Mouse (Mus musculus) heart, embryonic 13.5 days (tissue): ENCODE results near the gene Gpr82. TPM values are rescaled to one million over a fixed set of nuclear protein-coding genes. Genes with fewer than 3 reads are reported as not detected.
A peak's percentile ranks its signal among the peaks of the same experiment; 100 is the strongest.

ENCODE experiments used
- ATAC-seq: fragments of 200-750 bp; cut with Nextera tagmentation; 2 replicates; pipeline ENCODE4 v1.8.0; 2017; ENCODE audit warnings: moderate TSS enrichment; ENCODE audit not compliant: insufficient number of reproducible peaks, low FRiP score, low TSS enrichment; ENCODE audit errors: extremely low read depth
- H3K27ac ChIP-seq: fragments of 300-500 bp; sonication (generic); replicated peaks from 2 replicates; pipeline ENCODE4 v1.5.1; 2015; ENCODE audit warnings: moderate library complexity, mild to moderate bottlenecking, inconsistent platforms
- H3K27me3 ChIP-seq: fragments of 300-500 bp; sonication (generic); replicated peaks from 2 replicates; pipeline ENCODE4 v1.6.1; 2015; ENCODE audit warnings: mild to moderate bottlenecking, inconsistent platforms
- H3K36me3 ChIP-seq: fragments of 300-500 bp; sonication (generic); 2 replicates; pipeline ENCODE4 v1.6.1; 2015; ENCODE audit warnings: mild to moderate bottlenecking, inconsistent platforms
- H3K4me1 ChIP-seq: fragments of 300-500 bp; sonication (generic); 2 replicates; pipeline ENCODE4 v1.6.1; 2015; ENCODE audit warnings: inconsistent platforms
- H3K4me2 ChIP-seq: fragments of 300-500 bp; sonication (generic); 2 replicates; pipeline ENCODE4 v1.6.1; 2015; ENCODE audit warnings: inconsistent platforms, mild to moderate bottlenecking, moderate library complexity
- H3K4me3 ChIP-seq: fragments of 300-500 bp; sonication (generic); 2 replicates; pipeline ENCODE4 v1.5.1; 2015; ENCODE audit warnings: moderate library complexity, mild to moderate bottlenecking, inconsistent platforms
- H3K9ac ChIP-seq: fragments of 300-500 bp; sonication (generic); 2 replicates; pipeline ENCODE4 v1.6.1; 2015; ENCODE audit warnings: inconsistent platforms, mild to moderate bottlenecking, moderate library complexity
- H3K9me3 ChIP-seq: fragments of 300-500 bp; sonication (generic); 2 replicates; pipeline ENCODE4 v1.6.1; 2016; ENCODE audit warnings: inconsistent platforms
- WGBS: fragments of 180-500 bp; shearing (Covaris S2); methylation state at CpG from one replicate; pipeline ENCODE4 v1.1.7; 2015; ENCODE audit warnings: mixed read lengths; 5-methylcytosine and 5-hydroxymethylcytosine counted together
- microRNA-seq: library from miRNA; unstranded; fragments of <30 nt; microRNA quantifications from one replicate; pipeline ENCODE4, GENCODE M21; 2016
- polyA plus RNA-seq: library from polyadenylated mRNA; unstranded; fragments of >200 nt; fragmentation: Nextera tagmentation; extraction: Ambion mirVana; gene quantifications from 2 replicates; pipeline ENCODE4 v1.2.1, GENCODE M21; 2015

The Gpr82 gene
- polyA plus RNA-seq, 1 experiment from 2014 or later = 0.35 TPM

- 69% methylated on average over 4 of the region's 4 CpGs for WGBS
- H3K27me3 ChIP-seq = no peaks in the 10 kb centered on the region
- H3K27ac ChIP-seq = no peak overlapping the region
- no peak overlapping the region for H3K4me2 ChIP-seq
- no peaks in the 10 kb centered on the region for H3K9me3 ChIP-seq
- no peak for ATAC-seq
- H3K9ac ChIP-seq = no peak overlapping the region
- H3K4me1 ChIP-seq = no peaks in the 10 kb centered on the region
- H3K36me3 ChIP-seq = no peaks in the 10 kb centered on the region
- no peak overlapping the region for H3K4me3 ChIP-seq
Observed at GRCm38 (mm10) chrX:13691865-13692264, 30.7 kb downstream of the Gpr82 start.

GRCm38 (mm10) chrX:13700681-13701080, 39.5 kb downstream of the Gpr82 start:
- ATAC-seq = no peak
- Histone ChIP-seq H3K27ac (no peak overlapping the region), H3K9ac (no peak overlapping the region), H3K36me3 (no peaks in the 10 kb centered on the region), H3K27me3 (no peaks in the 10 kb centered on the region), H3K4me1 (0 out of 2 replicates have a peak, but pooled peaks cover 2% of the 10 kb centered on the region), H3K4me3 (no peak overlapping the region), H3K9me3 (no peaks in the 10 kb centered on the region), H3K4me2 (peak overlapping the region; percentile 13; the same call in 1 of the 2 replicates)
- WGBS = 44% methylated on average over 3 of the region's 3 CpGs

GRCm38 (mm10) chrX:13705051-13705450, 43.9 kb downstream of the Gpr82 start:
- H3K4me2 ChIP-seq = no peak overlapping the region
- no peak overlapping the region for H3K9ac ChIP-seq
- 29% methylated on average over 2 of the region's 2 CpGs for WGBS
- no peaks in the 10 kb centered on the region for H3K27me3 ChIP-seq
- H3K9me3 ChIP-seq = no peaks in the 10 kb centered on the region
- H3K4me1 ChIP-seq = 0 out of 2 replicates have a peak, but pooled peaks cover 2% of the 10 kb centered on the region
- H3K4me3 ChIP-seq = no peak overlapping the region
- H3K36me3 ChIP-seq = no peaks in the 10 kb centered on the region
- ATAC-seq = no peak
- H3K27ac ChIP-seq = no peak overlapping the region

DNA sequence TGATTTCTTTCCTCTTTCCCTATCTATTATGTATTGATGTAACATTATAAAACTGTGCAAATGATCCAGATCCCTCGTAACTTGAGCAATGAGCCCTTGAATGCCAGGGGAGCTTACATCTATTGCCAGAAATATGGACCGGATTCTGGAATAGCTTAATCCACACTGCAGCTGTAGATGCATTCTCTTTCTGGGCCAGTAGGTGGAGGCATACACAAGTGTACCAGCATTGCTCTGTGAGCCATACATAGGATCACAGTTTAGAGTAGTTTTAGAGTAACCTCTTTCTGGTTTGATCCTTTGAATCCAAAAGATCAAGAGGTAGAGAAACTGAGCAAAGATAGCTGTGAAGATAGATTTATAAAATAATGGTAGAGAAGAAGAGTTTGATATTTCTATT, 49.0 kb downstream of the Gpr82 start:
- no peak overlapping the region for H3K9ac ChIP-seq
- no peak overlapping the region for H3K27ac ChIP-seq
- no peak for ATAC-seq
- no peak overlapping the region for H3K4me3 ChIP-seq
- 45% methylated on average over 2 of the region's 2 CpGs for WGBS
- no peaks in the 10 kb centered on the region for H3K27me3 ChIP-seq
- no peaks in the 10 kb centered on the region for H3K4me1 ChIP-seq
- H3K4me2 ChIP-seq = no peak overlapping the region
- peaks cover 3% of the 10 kb centered on the region; the same call in 1 of the 2 replicates for H3K36me3 ChIP-seq
- H3K9me3 ChIP-seq = no peaks in the 10 kb centered on the region

Small RNA genes lying within 50 kb of the gene (microRNA-seq; reads per million reads assigned to microRNA genes)
- not detected for gene Gm25246

Other genes starting within 250 kb of the Gpr82 start
- gene Nyx, start 195.3 kb upstream of the Gpr82 start, polyA plus RNA-seq = 0.04 and 0.10 TPM in 2 replicates
- gene Gpr34, start 29.3 kb upstream of the Gpr82 start, polyA plus RNA-seq = 1.2 and 1.8 TPM in 2 replicates
- 6.1 and 6.4 TPM in 2 replicates for gene Cask, start 190.0 kb downstream of the Gpr82 start, polyA plus RNA-seq